Mouse (Mus musculus): Measurements from ENCODE around the gene Tecta.

DNA sequence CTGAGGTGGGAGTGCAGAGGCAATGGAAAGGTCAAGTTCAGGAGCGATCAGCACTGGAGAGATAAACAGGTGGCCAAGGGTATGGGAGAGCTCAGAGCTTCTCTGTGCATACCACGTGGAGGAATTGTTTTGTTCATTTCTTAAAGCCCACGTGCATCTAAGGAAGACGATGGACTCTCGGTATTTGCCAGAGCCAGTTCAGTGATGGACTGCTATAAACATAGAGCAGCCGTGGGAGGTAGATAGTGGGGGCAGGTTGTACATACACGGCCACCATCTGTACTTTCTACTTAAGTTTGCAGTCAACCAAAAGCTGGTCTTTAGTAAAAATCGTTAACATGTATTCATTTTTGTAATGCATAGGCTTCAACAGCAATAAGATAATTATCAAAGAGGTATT lies 42.4 kb upstream of the Tecta start:
- no peak for TF ChIP-seq POLR2A (IDR thresholded peaks at IDR 0.05; ENCODE audit: insufficient read depth, low read depth, low read length)
- no peak for TF ChIP-seq CTCF (IDR thresholded peaks at IDR 0.05; ENCODE audit: insufficient read depth, low read depth, low read length)

Data from olfactory bulb, adult 2 months (tissue).